Mouse (Mus musculus): ENCODE measurements around the gene Ptpn1. TPM values are rescaled to one million over a fixed set of nuclear protein-coding genes. Genes with fewer than 3 reads are reported as not detected.

Gene Ptpn1
- total and polyA plus RNA-seq, 3 experiments, result 69.8 to 131 (median 77.6) TPM

DNA sequence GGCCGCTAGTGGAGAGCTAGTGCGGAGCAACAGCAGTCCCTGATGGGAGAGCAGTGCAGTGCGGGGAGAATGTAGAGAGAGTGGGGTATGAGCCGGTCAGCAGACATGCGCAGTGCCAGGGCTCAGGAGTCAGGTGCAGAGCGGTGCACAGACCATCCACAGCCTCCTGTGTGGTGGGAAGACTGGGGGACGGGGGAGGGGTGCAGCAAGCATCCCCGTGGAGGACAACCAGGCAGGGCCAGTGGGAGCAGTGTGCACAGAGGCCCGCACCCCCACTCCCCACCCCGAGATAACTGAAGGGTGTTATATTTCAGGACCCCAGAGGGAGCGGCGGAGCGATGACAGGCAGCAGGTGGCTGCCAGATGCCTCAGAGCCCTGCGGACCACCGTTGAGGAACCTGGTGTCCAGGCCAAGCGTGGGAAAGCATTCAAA is 31.9 kb upstream of the Ptpn1 start:
- TF ChIP-seq POLR2A (IDR thresholded peaks at IDR 0.05; ENCODE audit: low read depth, low read length) (no peak), EP300 (IDR thresholded peaks at IDR 0.05; ENCODE audit: low read length) (no peak), NRF1 (IDR thresholded peaks at IDR 0.05; ENCODE audit: low read depth, low read length) (no peak), E2F4 (IDR thresholded peaks at IDR 0.05; ENCODE audit: insufficient replicate concordance, low read depth, low read length) (no peak), MXI1 (IDR thresholded peaks at IDR 0.05; ENCODE audit: low read depth, low read length) (no peak)
- Histone ChIP-seq H3K9me3 (replicated peaks; ENCODE audit: low read length) (no peaks in the 10 kb centered on the region), H3K4me1 (ENCODE audit: control insufficient read depth in 1 of 2, insufficient read depth in 2 of 2) (no peaks in the 10 kb centered on the region; a peak in 1 of 4 replicates), H3K9ac (ENCODE audit: insufficient read depth, low read depth) (no peak overlapping the region), H3K4me2 (ENCODE audit: insufficient read depth, low read depth, poor library complexity, severe bottlenecking) (no peak overlapping the region), H3K36me3 (replicated peaks in 1 of 2; ENCODE audit: control insufficient read depth in 1 of 2, insufficient read depth in 1 of 2, low read length in 1 of 2) (no peaks in the 10 kb centered on the region), H3K4me3 (replicated peaks in 1 of 3; ENCODE audit: low read depth in 2 of 3, low read length in 2 of 3, poor library complexity in 1 of 3) (no peak overlapping the region), H3K27me3 (replicated peaks) (peaks cover 18% of the 10 kb centered on the region), H3K79me2 (replicated peaks; ENCODE audit: control insufficient read depth, extremely low read depth, insufficient read depth, poor library complexity, severe bottlenecking) (no peaks in the 10 kb centered on the region), H3K27ac (ENCODE audit: insufficient read depth, low read depth) (no peak overlapping the region)
- in situ Hi-C loops (cut with MboI; ENCODE audit: low pct_ligation_motif_present, low pct_unique_long_range_greater_than_20kb, low sequenced_read_pairs) (loop anchor here (5.0 to 10.0 kb wide), 4 partner anchors 65 to 365 kb away; partner anchors contain the start of genes Cebpb, Snai1 and Tmem189), dilution Hi-C loops (cut with MboI; ENCODE audit: extremely low pct_ligation_motif_present, extremely low pct_unique_long_range_greater_than_20kb, low sequenced_read_pairs) (loop anchor here (25.0 kb wide), 1 partner anchor 213 kb away; the partner anchor contains the start of genes Cebpb and Tmem189)
- no peak for DNase-seq (ENCODE audit: extremely low read depth)

DNA sequence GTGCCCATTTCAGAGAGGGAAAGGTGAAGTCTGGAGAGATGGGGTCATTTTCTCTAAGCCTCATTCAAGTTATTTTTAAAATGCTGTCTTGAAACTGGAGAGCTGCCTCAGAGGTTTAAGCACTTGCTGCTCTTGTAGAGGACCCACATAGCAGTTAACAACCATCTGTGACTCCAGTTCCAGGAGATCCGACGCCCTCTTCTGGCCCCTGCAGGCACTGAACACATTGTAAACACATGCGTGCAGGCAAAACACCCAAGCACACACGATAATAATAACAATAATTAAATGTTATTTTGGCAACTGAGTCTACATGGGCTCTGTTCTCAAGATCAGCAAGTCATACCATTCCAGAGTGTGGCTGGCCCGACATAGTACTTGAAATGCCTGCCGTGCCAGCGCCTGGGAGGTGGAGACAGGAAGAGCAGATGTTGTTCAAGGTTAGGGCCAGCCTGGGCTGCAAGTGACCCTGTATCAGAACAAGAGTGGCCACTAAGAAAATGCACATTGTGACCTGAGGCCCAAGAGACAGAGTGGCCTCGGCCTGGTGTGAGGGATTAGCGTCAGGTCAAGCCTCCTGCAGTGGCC is 29.6 kb upstream of the Ptpn1 start:
- Histone ChIP-seq H3K27me3 (replicated peaks) (peaks cover 4% of the 10 kb centered on the region), H3K27ac (ENCODE audit: insufficient read depth, low read depth) (no peak overlapping the region), H3K4me3 (replicated peaks in 1 of 3; ENCODE audit: low read depth in 2 of 3, low read length in 2 of 3, poor library complexity in 1 of 3) (no peak overlapping the region), H3K36me3 (replicated peaks in 1 of 2; ENCODE audit: control insufficient read depth in 1 of 2, insufficient read depth in 1 of 2, low read length in 1 of 2) (no peaks in the 10 kb centered on the region), H3K4me1 (ENCODE audit: control insufficient read depth in 1 of 2, insufficient read depth in 2 of 2) (peaks cover 0 to 11% of the 10 kb centered on the region in 2 experiments; a peak in 2 of 4 replicates), H3K79me2 (replicated peaks; ENCODE audit: control insufficient read depth, extremely low read depth, insufficient read depth, poor library complexity, severe bottlenecking) (no peaks in the 10 kb centered on the region), H3K9ac (ENCODE audit: insufficient read depth, low read depth) (no peak overlapping the region), H3K9me3 (replicated peaks; ENCODE audit: low read length) (peaks cover 3% of the 10 kb centered on the region), H3K4me2 (ENCODE audit: insufficient read depth, low read depth, poor library complexity, severe bottlenecking) (no peak overlapping the region)
- TF ChIP-seq POLR2A (IDR thresholded peaks at IDR 0.05; ENCODE audit: low read depth, low read length) (no peak), CTCF (conservative IDR thresholded peaks at IDR 0.05 in 1 of 2, IDR thresholded peaks at IDR 0.05 in 1 of 2; ENCODE audit: low read depth in 2 of 2, low read length in 2 of 2) (peak in 1 of 2 experiments; percentile 40; a peak in 1 of 4 replicates), SMC3 (IDR thresholded peaks at IDR 0.05; ENCODE audit: low read depth, low read length) (peak; percentile 25)
- dilution Hi-C loops (cut with MboI; ENCODE audit: extremely low pct_ligation_motif_present, extremely low pct_unique_long_range_greater_than_20kb, low sequenced_read_pairs) (no loop called here), in situ Hi-C loops (cut with MboI; ENCODE audit: low pct_ligation_motif_present, low pct_unique_long_range_greater_than_20kb, low sequenced_read_pairs) (loop anchor here (10.0 kb wide), 2 partner anchors 63 to 367 kb away; partner anchors contain the start of gene Snai1)
- no peak for DNase-seq (ENCODE audit: extremely low read depth)

DNA sequence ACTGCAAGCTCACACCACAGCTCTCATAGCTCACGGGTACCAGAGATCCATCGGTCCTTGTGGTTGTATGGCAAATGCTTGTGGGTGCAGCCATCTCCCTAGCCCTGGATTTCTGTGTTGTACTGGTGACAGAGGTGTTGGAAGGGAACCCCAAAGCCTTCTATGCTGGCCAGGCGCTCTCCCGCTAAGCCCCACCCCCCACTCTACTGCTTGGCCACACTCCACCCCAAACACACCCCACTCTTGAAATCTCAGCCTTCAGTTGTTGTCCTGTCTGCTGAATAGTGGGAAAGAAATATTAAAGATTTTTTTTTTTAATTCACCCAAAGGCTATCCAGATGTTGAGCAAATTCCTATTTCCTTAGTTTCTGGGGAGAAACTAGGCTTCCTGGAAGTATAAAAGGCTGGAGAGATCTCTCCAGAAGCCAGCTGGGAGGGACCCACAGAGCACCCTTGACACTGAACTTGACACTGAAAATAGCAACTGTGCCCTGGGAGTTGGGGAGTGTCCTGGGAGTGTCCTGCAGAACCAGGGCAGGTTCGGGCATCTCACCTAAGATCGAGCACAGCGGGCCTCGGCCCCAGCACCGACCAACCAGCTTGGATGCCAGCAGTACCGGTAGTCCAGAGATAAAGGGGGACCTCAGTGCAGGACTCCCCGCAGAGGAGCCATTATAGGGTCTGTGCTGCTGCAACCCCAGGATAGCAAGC is 28.5 kb upstream of the Ptpn1 start:
- no peak overlapping the region for H3K4me3 ChIP-seq (replicated peaks in 1 of 3; ENCODE audit: low read depth in 2 of 3, low read length in 2 of 3, poor library complexity in 1 of 3)
- H3K27ac ChIP-seq (ENCODE audit: insufficient read depth, low read depth), result no peak overlapping the region
- H3K79me2 ChIP-seq (replicated peaks; ENCODE audit: control insufficient read depth, extremely low read depth, insufficient read depth, poor library complexity, severe bottlenecking), result no peaks in the 10 kb centered on the region
- peaks cover 3% of the 10 kb centered on the region for H3K9me3 ChIP-seq (replicated peaks; ENCODE audit: low read length)
- no peak overlapping the region for H3K9ac ChIP-seq (ENCODE audit: insufficient read depth, low read depth)
- DNase-seq (ENCODE audit: extremely low read depth), result no peak
- in situ Hi-C loops (cut with MboI; ENCODE audit: low pct_ligation_motif_present, low pct_unique_long_range_greater_than_20kb, low sequenced_read_pairs) (loop anchor here (10.0 kb wide), 2 partner anchors 61 to 369 kb away; partner anchors contain the start of gene Snai1), dilution Hi-C loops (cut with MboI; ENCODE audit: extremely low pct_ligation_motif_present, extremely low pct_unique_long_range_greater_than_20kb, low sequenced_read_pairs) (no loop called here)
- H3K4me2 ChIP-seq (ENCODE audit: insufficient read depth, low read depth, poor library complexity, severe bottlenecking), result no peak overlapping the region
- no peaks in the 10 kb centered on the region for H3K36me3 ChIP-seq (replicated peaks in 1 of 2; ENCODE audit: control insufficient read depth in 1 of 2, insufficient read depth in 1 of 2, low read length in 1 of 2)
- peaks cover 4% of the 10 kb centered on the region for H3K27me3 ChIP-seq (replicated peaks)
- peaks cover 3 to 23% of the 10 kb centered on the region in 2 experiments; a peak in 2 of 4 replicates for H3K4me1 ChIP-seq (ENCODE audit: control insufficient read depth in 1 of 2, insufficient read depth in 2 of 2)
- TF ChIP-seq ZKSCAN1 (IDR thresholded peaks at IDR 0.05; ENCODE audit: borderline replicate concordance, low read depth, low read length) (no peak), MAZ (IDR thresholded peaks at IDR 0.05; ENCODE audit: low read depth, low read length) (no peak), SMC3 (IDR thresholded peaks at IDR 0.05; ENCODE audit: low read depth, low read length) (no peak), JUND (conservative IDR thresholded peaks at IDR 0.05; ENCODE audit: low read depth, low read length) (no peak), ZC3H11A (IDR thresholded peaks at IDR 0.05; ENCODE audit: low read depth, low read length) (no peak), SIN3A (IDR thresholded peaks at IDR 0.05; ENCODE audit: low read length) (no peak), KAT2A (IDR thresholded peaks at IDR 0.05; ENCODE audit: insufficient replicate concordance, low read length) (no peak), CHD1 (IDR thresholded peaks at IDR 0.05; ENCODE audit: low read depth, low read length) (no peak), ZMIZ1 (IDR thresholded peaks at IDR 0.05; ENCODE audit: low read depth, low read length) (no peak), NRF1 (IDR thresholded peaks at IDR 0.05; ENCODE audit: low read depth, low read length) (no peak), RCOR1 (conservative IDR thresholded peaks at IDR 0.05; ENCODE audit: low read depth, low read length) (no peak), CTCF (conservative IDR thresholded peaks at IDR 0.05 in 1 of 2, IDR thresholded peaks at IDR 0.05 in 1 of 2; ENCODE audit: low read depth in 2 of 2, low read length in 2 of 2) (no peak), MEF2A (IDR thresholded peaks at IDR 0.05; ENCODE audit: borderline replicate concordance, low read depth, low read length) (no peak), ZNF384 (IDR thresholded peaks at IDR 0.05; ENCODE audit: low read depth, low read length) (no peak), BHLHE40 (IDR thresholded peaks at IDR 0.05; ENCODE audit: low read depth, low read length) (no peak), MYC (IDR thresholded peaks at IDR 0.05; ENCODE audit: low read depth, low read length) (no peak), TBP (conservative IDR thresholded peaks at IDR 0.05; ENCODE audit: low read depth, low read length) (no peak), POLR2AphosphoS2 (IDR thresholded peaks at IDR 0.05; ENCODE audit: low read depth, low read length) (no peak), USF2 (conservative IDR thresholded peaks at IDR 0.05; ENCODE audit: low read depth, low read length) (no peak)

All from CH12.LX (cell line).